Mouse (Mus musculus) forebrain, postnatal 0 days (tissue): ENCODE measurements at regions not wholly inside any gene's neighbourhood (a gene's known extent, or its start where the extent isn't known, plus 50 kb on each side); places are given as distances from the start of the nearest gene placed in this dataset.

ENCODE experiments used
- ATAC-seq: fragments of 200-750 bp; cut with Nextera tagmentation; 2 replicates; pipeline ENCODE4 v1.8.0; 2017; ENCODE audit warnings: mild to moderate bottlenecking, moderate library complexity
- DNase-seq: peaks from one replicate; pipeline ENCODE4 v3.0.0-alpha.2; 2015
- H3K27ac ChIP-seq: fragments of 300-500 bp; sonication (generic); 2 replicates; pipeline ENCODE4 v1.5.1; 2014; ENCODE audit warnings: low read depth, mild to moderate bottlenecking, antibody characterized with exemption, low read length, moderate library complexity, mixed read lengths
- H3K27me3 ChIP-seq: fragments of 300-500 bp; sonication (generic); 2 replicates; pipeline ENCODE4 v1.6.1; 2014; ENCODE audit warnings: mild to moderate bottlenecking, low read length, mixed read lengths; ENCODE audit not compliant: insufficient read depth
- H3K36me3 ChIP-seq: fragments of 300-500 bp; sonication (generic); 2 replicates; pipeline ENCODE4 v1.6.1; 2014; ENCODE audit warnings: mild to moderate bottlenecking, moderate library complexity; ENCODE audit not compliant: insufficient read depth
- H3K4me1 ChIP-seq: fragments of 300-500 bp; sonication (generic); 2 replicates; pipeline ENCODE4 v1.6.1; 2014; ENCODE audit warnings: antibody characterized with exemption; ENCODE audit not compliant: insufficient read depth
- H3K4me2 ChIP-seq: fragments of 300-500 bp; sonication (generic); 2 replicates; pipeline ENCODE4 v1.6.1; 2014; ENCODE audit warnings: low read depth, mild to moderate bottlenecking, moderate library complexity
- H3K4me3 ChIP-seq: fragments of 300-500 bp; sonication (generic); 2 replicates; pipeline ENCODE4 v1.5.1; 2014; ENCODE audit warnings: low read depth, low read length, mixed read lengths
- H3K9ac ChIP-seq: fragments of 300-500 bp; sonication (generic); 2 replicates; pipeline ENCODE4 v1.6.1; 2014; ENCODE audit warnings: mild to moderate bottlenecking
- H3K9me3 ChIP-seq: fragments of 300-500 bp; sonication (generic); 2 replicates; pipeline ENCODE4 v1.6.1; 2016; ENCODE audit warnings: low read length
- CTCF ChIP-seq: sonication (generic); IDR thresholded peaks from 2 replicates; pipeline ENCODE4 v1.5.1; 2016; ENCODE audit warnings: antibody characterized with exemption, control low read depth, low read depth
- WGBS: fragments of 180-500 bp; shearing (Covaris S2); extraction: QIAGEN DNeasy Blood & Tissue Kit; methylation state at CpG from one replicate; pipeline ENCODE4 v1.1.7; 2014; 5-methylcytosine and 5-hydroxymethylcytosine counted together

DNA sequence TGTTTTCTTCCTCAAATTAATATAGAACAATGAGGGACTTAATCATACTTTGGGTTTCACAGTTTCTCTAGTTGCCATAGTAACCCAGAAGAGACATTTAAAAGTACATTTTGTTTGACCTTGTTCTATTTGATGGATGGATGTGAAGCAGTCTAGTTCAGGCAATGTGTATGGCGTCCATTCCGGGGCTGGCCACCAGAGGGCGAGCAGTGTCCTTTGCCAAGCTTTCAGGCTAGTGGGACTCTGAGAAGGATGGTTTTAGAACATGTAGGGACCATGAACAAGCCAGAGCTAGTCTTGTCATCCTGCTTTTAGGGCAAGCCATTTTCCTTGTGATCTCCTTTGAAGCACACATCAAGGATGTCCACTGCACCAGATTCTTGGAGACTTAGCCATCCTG is 74.8 kb upstream of the Mki67 start:
- peak; percentile 45; the same call in 1 of the 2 replicates for ATAC-seq
- Histone ChIP-seq H3K4me2 (no peak overlapping the region), H3K4me1 (no peaks in the 10 kb centered on the region), H3K27ac (no peak overlapping the region), H3K4me3 (no peak overlapping the region), H3K9me3 (no peaks in the 10 kb centered on the region), H3K27me3 (no peaks in the 10 kb centered on the region), H3K9ac (no peak overlapping the region), H3K36me3 (no peaks in the 10 kb centered on the region)
- DNase-seq, result peak; percentile 78
- WGBS, result 1% methylated on average over 3 of the region's 3 CpGs
- TF ChIP-seq CTCF, result peak; percentile 93

DNA sequence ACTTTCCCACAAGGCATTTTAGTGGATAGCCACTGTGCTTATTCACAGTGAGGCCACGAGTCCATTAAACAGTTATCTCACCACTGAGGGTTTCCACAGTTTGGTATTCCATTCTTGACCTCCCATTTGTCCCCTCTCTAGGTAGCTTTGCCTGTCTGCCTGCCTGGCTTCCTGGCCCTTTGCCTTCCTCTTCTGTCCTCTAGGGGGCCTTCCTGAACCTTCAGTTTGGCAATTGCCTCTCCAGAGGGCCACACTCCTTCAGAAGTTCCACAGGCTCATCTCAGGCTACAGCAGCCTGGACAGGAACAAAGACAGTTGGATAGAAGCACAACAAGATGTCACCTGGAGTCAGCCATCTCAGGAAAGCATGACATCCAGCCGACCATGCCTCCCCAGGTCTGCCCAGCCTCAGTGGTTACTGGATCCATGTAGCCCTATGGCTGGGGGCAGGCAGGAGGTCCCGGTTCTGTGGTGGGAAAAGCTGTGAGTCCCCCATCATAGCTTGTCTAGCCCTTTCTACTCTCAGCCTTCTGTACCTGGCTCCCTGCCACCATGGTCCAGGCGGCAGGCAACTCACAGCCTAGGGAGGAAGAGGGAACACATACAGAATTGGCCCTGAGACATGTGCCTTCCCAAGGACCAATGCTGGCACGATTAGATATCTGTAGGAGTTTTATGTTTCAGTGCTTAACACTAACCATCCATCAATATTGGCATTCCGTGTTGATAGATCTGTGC is 76.0 kb upstream of the Mki67 start:
- Histone ChIP-seq H3K9ac (no peak overlapping the region), H3K4me2 (no peak overlapping the region), H3K9me3 (no peaks in the 10 kb centered on the region), H3K27ac (no peak overlapping the region), H3K4me1 (no peaks in the 10 kb centered on the region), H3K27me3 (no peaks in the 10 kb centered on the region), H3K36me3 (no peaks in the 10 kb centered on the region), H3K4me3 (no peak overlapping the region)
- no peak for TF ChIP-seq CTCF
- 73% methylated on average over 6 of the region's 6 CpGs for WGBS
- DNase-seq (no peak), ATAC-seq (no peak)

DNA sequence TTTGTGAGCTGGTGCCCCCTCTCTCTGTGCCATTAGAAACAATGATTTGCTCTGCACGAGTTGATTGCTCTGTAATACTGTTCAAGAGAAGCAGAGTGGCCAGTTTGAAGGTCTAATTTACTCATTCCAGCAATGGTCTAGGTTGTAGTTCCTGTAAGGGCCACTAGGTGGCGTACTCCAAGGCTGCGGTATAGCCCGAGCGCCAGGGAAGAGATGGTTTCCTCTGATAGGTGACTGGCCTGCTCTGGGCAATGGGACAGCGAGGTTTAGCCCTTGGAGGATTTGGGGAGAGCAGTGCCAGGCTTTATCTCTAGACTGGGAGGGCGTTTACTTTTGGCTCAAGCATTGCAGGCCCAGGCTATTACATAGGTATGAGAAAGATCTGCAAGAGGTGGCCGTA is 76.8 kb upstream of the Mki67 start:
- 41% methylated on average over 8 of the region's 8 CpGs for WGBS
- DNase-seq (no peak), ATAC-seq (no peak)
- H3K27me3 ChIP-seq, result no peaks in the 10 kb centered on the region
- H3K36me3 ChIP-seq, result no peaks in the 10 kb centered on the region
- peak; percentile 64 for TF ChIP-seq CTCF
- H3K4me2 ChIP-seq, result no peak overlapping the region
- H3K27ac ChIP-seq, result no peak overlapping the region
- H3K9ac ChIP-seq, result no peak overlapping the region
- H3K9me3 ChIP-seq, result no peaks in the 10 kb centered on the region
- H3K4me1 ChIP-seq, result no peaks in the 10 kb centered on the region
- H3K4me3 ChIP-seq, result no peak overlapping the region

DNA sequence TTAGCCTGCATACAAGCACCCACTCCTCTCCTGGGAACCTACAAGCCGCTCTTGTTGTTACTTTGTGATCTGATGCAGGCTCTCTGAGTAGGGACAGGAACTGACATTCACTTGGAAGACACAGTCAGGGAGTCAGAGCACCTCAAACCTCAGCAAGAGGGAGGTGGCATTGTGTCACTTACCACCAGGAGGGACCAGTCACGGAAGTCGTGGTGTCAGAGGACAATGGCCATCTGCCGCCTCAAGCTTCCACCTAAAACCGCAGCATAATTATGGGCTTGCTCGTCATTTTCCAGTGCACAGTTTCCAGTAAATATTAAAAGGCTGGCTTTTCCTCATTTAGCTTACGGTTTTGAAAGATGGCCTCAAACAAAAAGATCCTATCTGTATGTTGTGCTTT is 78.1 kb upstream of the Mki67 start:
- Histone ChIP-seq H3K27me3 (no peaks in the 10 kb centered on the region), H3K36me3 (no peaks in the 10 kb centered on the region), H3K9ac (no peak overlapping the region), H3K4me3 (no peak overlapping the region), H3K4me2 (no peak overlapping the region), H3K4me1 (no peaks in the 10 kb centered on the region), H3K9me3 (no peaks in the 10 kb centered on the region), H3K27ac (no peak overlapping the region)
- no peak for ATAC-seq
- no peak for DNase-seq
- WGBS, result 25% methylated on average over 7 of the region's 7 CpGs
- no peak for TF ChIP-seq CTCF

DNA sequence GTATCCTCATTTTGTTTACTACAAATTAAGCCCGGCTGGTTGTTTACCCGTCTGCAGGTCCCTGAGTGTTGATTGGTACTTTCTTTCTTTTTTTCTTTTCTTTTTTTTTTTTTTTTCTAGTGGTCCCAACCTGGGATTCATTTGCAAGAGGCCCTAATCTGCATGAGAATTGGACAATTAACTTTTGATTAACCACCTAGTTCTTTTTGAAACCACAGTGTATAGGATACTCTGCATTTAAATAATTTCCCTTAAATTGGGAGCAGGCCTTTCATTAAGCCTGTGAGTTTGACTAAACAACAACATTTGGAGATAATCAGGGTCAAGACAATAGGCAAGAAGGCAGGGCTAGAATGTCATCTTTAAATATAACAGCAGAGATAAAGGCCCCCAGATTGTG is 78.5 kb upstream of the Mki67 start:
- DNase-seq (no peak), ATAC-seq (no peak)
- 19% methylated on average over 2 of the region's 2 CpGs for WGBS
- H3K4me2 ChIP-seq, result no peak overlapping the region
- no peak overlapping the region for H3K9ac ChIP-seq
- no peak overlapping the region for H3K4me3 ChIP-seq
- H3K27me3 ChIP-seq, result no peaks in the 10 kb centered on the region
- no peaks in the 10 kb centered on the region for H3K36me3 ChIP-seq
- H3K4me1 ChIP-seq, result no peaks in the 10 kb centered on the region
- TF ChIP-seq CTCF, result no peak
- no peak overlapping the region for H3K27ac ChIP-seq
- H3K9me3 ChIP-seq, result no peaks in the 10 kb centered on the region

DNA sequence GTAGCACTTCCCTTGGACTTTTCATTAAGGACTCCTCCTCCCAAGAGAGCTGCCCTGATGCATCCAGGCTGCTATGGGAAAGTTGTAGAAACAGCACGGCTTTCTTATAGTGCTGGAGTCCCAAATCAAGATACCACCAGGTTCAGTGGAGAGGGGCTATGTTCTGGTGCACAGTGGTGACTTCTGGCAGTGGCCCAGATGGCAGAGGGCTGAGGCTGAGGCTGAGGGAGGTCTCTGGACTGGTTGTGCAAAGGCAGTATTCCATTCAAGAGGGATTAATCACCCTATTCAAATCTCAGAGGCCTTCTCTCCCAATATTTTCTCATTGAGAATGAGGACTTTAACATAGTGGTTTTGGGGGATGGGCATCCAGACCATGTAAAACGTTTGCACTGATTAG is 82.3 kb upstream of the Mki67 start:
- no peak overlapping the region for H3K4me2 ChIP-seq
- H3K27ac ChIP-seq, result no peak overlapping the region
- H3K4me3 ChIP-seq, result no peak overlapping the region
- TF ChIP-seq CTCF, result no peak
- no peaks in the 10 kb centered on the region for H3K27me3 ChIP-seq
- no peaks in the 10 kb centered on the region for H3K9me3 ChIP-seq
- no peak for DNase-seq
- no peaks in the 10 kb centered on the region for H3K4me1 ChIP-seq
- no peak overlapping the region for H3K9ac ChIP-seq
- no peaks in the 10 kb centered on the region for H3K36me3 ChIP-seq
- no peak for ATAC-seq
- 37% methylated on average over 2 of the region's 2 CpGs for WGBS

DNA sequence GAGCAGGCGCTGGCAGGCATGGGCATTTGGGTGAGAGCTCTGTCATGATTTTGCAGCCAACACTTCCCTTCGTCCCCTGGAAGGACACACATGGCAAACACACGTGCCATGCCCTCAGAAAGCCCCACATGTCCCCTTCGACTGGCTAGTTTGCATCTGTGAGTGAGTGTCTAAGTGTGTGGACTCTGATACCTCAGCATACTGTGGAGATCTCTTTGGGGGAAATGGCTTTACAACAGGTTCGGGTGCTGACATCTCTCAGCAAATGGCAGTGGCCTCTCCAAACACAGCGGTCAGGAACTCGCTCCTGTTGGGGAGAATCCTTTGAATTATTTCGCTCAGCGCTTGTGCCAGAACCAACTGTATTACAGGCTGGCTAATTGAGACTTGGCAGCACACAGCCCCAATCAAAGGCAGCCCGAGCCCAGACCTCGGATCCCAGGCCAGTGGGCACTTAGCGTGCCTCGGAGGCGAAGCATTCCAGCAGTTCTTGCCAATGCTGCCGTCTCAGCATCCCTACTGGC is 86.5 kb upstream of the Mki67 start:
- Histone ChIP-seq H3K27ac (no peak overlapping the region), H3K4me1 (no peaks in the 10 kb centered on the region), H3K4me3 (no peak overlapping the region), H3K36me3 (no peaks in the 10 kb centered on the region), H3K9me3 (no peaks in the 10 kb centered on the region), H3K4me2 (no peak overlapping the region), H3K9ac (no peak overlapping the region), H3K27me3 (no peaks in the 10 kb centered on the region)
- DNase-seq (peak; percentile 77), ATAC-seq (peak; percentile 81)
- TF ChIP-seq CTCF, result no peak
- WGBS, result 44% methylated on average over 15 of the region's 15 CpGs
